Mouse (Mus musculus): ENCODE measurements around the gene Mreg. TPM values are rescaled to one million over a fixed set of nuclear protein-coding genes. Genes with fewer than 3 reads are reported as not detected.
A peak's percentile ranks its signal among the peaks of the same experiment; 100 is the strongest.
"Not testable (repeated sequence)": the region's sequence is repeated elsewhere in the genome, so short reads cannot be mapped to it uniquely, and the experiment has no call there.

The Mreg gene
- total RNA-seq (2018; cell fraction: chromatin; rRNA removed): under 1 TPM in 11 of 26 experiments, not detected in 15; 0.26 to 0.71 (median 0.48) TPM
- total RNA-seq (2018; cell fraction: cytosol; rRNA removed): 1 to 10 TPM in 21 of 26 experiments, under 1 TPM in 5; 0.58 to 3.2 (median 1.2) TPM
- total RNA-seq (2018; cell fraction: nucleus; rRNA removed): 1 to 10 TPM in 15 of 26 experiments, under 1 TPM in 10, not detected in 1; 0.40 to 4.1 (median 1.1) TPM
- 0.31 to 0.81 TPM (median 0.75 TPM) in 3 replicates for polyA plus RNA-seq (2018)

DNA sequence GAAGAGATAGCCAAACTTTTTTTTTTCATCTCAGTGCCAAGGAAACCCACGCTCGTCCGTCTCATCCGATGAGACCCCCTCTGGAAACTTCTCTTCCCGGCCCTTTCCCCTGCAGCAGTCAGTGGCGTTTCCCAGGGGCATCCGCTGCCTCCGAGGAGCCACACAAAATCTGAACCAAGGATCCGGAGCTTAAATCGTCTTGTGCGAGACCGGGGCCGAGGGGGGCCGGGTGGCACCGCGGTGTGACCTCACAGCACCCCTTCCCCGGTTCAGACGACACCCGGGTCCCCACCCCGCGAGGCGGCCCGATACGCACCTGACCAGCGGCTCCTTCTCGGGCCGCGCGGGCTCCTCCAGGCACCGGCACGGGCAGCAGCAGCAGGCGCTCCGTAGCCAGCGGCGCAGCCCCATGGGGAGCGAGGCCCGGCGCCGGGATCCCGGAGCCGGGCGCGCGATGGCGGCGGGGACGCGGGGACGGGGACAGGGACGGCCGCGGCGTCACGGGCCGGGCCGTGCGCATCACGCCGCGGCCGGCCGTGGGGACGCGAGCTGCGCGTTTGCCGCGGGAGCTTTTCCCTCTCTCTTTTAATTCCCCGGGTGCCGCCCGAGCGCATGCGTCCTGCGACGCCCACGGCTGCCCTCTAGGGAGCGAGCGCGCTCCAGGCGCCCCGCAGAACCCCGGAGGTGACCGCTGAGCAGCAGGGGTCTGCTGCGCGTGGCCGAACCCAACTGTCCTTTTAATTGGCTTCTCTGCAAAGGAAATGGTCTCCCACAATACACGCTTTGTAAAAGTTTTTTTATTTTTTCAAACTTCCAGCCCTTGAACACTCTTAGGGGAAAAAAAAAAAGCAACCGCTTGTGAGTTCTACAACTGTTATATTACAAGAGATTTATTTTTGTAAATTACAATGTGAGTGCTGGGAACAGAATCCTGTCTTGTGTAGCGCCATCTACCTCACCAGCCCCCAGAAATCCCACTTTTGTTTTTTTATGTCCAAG is at the start of gene Mreg:
TSS of gene Mreg (minus strand) at position 607 of the 999 bp plus-strand sequence.
- Histone ChIP-seq H3K4me3 (ENCODE audit: inconsistent target) (no peak within 1 kb of the TSS), H3K36me3 (ENCODE audit: inconsistent target) (no peaks in the 10 kb centered on the region), H3K27ac (no peak within 1 kb of the TSS), H3K79me2 (ENCODE audit: inconsistent target) (no peaks in the 10 kb centered on the region)
- 1% methylated on average over 89 of the region's 89 CpGs for whole genome bisulfite sequencing (ENCODE audit: missing documents)

DNA sequence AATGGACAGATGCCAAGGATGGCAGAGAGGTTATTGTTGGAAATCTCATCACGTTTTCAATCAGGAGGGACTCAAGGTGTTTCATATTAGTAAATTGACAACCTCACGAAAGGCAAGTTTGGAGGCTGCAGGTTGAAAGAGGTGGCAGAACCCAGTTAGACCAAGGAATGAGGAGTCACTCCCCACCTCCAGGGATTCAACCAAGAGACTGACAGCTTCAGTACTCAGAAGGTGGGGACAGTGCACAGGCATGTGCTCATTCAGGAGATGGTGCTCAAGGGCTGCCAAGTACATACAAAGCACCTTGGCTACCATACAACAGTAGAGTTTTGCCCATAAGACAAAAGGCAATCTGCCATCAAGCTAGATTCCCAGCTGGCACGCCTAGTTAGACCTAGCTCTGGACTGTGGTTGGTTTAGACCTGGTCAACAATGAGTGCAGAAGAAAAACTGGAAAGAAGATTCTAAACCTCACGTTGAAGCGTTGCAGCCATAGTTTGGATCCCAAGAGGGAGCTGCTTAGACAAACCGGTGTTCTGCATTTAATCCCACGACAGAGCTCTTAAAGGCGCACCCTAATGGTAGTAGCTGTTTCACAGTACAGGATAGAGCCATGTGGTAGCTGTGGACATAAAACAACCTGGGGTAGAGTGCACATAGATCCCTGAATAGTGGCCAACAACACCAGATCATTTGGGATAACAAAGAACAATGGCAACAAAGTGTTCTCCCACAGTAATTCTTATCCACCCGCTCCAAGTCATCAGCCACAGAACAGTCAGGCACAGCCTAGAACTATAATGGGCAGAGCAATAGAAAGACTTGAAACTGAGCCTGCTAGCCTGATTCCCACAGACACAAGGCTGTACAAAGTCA is 44.5 kb upstream of the Mreg start:
- Histone ChIP-seq H3K36me3 (ENCODE audit: inconsistent target) (no peaks in the 10 kb centered on the region), H3K4me3 (ENCODE audit: inconsistent target) (no peak overlapping the region), H3K79me2 (ENCODE audit: inconsistent target) (no peaks in the 10 kb centered on the region), H3K27ac (no peak overlapping the region)
- WGBS (ENCODE audit: missing documents): 91% methylated on average over 9 of the region's 9 CpGs

DNA sequence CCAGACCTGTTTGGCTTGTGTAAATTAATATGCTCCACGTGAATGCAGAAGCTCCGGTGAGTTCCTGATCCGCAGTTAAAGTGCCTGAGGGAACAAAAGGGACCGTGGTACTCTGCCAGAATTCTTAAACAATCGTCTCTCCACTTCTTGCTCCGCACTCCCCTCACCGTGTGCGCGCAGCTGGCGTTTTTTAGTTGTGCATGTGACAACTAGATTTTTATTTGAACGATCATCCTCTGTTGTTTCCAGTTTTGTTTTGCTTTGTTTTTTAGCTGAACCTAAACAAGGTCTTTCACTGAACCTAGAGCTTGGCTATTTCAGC is 43.7 kb upstream of the Mreg start:
- H3K27ac ChIP-seq: no peak overlapping the region
- no peaks in the 10 kb centered on the region for H3K36me3 ChIP-seq (ENCODE audit: inconsistent target)
- H3K79me2 ChIP-seq (ENCODE audit: inconsistent target): no peaks in the 10 kb centered on the region
- 77% methylated on average over 11 of the region's 11 CpGs for WGBS (ENCODE audit: missing documents)
- no peak overlapping the region for H3K4me3 ChIP-seq (ENCODE audit: inconsistent target)

DNA sequence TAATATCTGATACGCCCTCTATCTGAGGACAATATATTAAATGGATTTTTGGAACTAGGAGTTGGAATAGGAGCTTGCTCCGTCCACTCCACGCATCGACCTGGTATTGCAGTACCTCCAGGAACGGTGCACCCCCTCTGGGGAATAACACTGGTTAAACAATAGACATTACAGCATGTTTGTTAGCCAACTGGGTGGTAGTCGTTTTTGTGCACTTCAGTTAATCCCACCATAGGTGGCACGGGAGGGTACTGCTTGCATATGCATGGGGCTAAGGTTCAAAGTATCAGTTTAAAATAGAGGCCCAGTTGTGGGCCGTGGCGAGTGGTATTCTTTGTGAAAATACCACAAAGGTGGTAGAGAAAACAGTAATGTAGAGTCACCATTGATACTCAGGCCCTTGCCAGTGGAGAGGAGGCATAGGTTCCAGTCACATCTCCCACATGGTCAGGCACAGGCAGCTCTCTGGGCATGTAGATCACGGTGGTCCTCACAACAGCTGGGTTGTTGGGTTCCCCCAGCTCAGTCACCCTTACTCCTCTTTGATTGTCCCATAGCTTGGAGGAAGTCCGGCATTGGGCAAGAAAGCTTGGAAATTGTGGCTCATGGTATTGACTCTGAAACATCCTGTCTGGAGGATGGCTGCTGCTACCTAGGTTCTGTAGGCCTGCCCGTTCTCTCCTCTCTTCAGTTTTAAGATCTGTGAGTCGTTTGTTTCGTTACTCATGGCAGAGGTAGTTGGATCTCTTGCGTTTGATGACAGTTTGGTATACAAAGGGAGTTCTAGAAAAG is 43.2 kb upstream of the Mreg start:
- WGBS (ENCODE audit: missing documents): 18% methylated on average over 14 of the region's 15 CpGs
- Histone ChIP-seq H3K27ac (peak overlapping the region; percentile 62), H3K4me3 (ENCODE audit: inconsistent target) (peak overlapping the region; percentile 23; the same call in 1 of the 2 replicates), H3K36me3 (ENCODE audit: inconsistent target) (no peaks in the 10 kb centered on the region), H3K79me2 (ENCODE audit: inconsistent target) (no peaks in the 10 kb centered on the region)

DNA sequence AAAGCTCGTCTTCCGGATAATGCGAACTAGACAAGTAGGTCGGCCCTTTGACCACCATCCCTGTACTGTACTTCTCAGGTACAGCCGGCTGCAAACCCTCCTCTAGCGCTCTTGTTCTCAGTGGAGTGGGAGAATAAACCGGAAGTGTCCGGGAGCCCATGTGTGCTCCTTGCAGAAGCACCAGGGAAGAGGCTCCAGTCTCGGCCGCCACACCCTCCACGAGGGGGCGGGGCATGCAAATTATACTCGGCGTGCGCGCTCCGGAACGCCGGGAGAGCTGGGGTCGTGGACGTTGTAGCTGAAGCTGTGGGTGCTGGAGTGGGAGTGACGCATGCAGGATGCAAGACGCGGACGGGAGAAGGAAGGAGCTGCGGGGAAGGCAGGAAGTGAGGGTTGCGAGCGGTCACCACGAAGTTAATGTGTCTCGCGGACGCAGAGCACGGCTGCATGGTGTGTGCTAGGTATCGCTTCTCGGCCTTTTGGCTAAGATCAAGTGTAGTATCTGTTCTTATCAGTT is 42.5 kb upstream of the Mreg start:
- H3K79me2 ChIP-seq (ENCODE audit: inconsistent target): no peaks in the 10 kb centered on the region
- peak overlapping the region; percentile 62 for H3K27ac ChIP-seq
- H3K36me3 ChIP-seq (ENCODE audit: inconsistent target): no peaks in the 10 kb centered on the region
- H3K4me3 ChIP-seq (ENCODE audit: inconsistent target): peak overlapping the region; percentile 23
- 3% methylated on average over 28 of the region's 35 CpGs for WGBS (ENCODE audit: missing documents)

DNA sequence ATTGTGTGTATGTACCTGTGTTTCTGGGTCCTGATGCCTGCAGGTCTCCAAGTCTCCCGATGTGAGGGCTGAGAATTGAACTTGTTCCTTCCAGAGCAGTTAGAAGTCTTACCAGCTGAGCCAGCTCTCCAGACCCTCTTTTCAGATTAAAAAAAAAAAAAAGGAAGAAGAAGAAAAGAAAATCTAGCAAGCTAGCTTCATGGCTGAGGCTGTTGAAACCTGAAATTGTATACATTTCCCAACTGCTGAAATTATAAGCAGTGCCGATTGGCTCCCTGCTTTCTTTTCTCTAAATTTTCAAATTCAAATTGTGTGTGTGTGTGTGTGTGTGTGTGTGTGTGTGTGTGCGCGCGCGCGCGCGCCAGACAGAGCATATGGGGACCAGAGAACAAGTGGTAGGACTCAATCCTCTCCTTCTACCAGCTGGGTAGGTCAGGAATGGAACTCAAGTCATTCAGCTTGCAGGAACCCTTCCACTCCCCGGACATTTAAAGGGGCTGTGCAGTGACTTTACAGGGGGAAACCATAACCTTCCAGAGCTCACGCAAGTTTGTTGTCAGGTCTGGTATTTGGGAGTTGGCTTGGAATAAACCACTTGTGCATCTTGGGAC is 41.9 kb upstream of the Mreg start:
- H3K4me3 ChIP-seq (ENCODE audit: inconsistent target): peak overlapping the region; percentile 23
- no peaks in the 10 kb centered on the region for H3K79me2 ChIP-seq (ENCODE audit: inconsistent target)
- 24% methylated on average over 11 of the region's 11 CpGs for WGBS (ENCODE audit: missing documents)
- H3K36me3 ChIP-seq (ENCODE audit: inconsistent target): no peaks in the 10 kb centered on the region
- no peak overlapping the region for H3K27ac ChIP-seq

DNA sequence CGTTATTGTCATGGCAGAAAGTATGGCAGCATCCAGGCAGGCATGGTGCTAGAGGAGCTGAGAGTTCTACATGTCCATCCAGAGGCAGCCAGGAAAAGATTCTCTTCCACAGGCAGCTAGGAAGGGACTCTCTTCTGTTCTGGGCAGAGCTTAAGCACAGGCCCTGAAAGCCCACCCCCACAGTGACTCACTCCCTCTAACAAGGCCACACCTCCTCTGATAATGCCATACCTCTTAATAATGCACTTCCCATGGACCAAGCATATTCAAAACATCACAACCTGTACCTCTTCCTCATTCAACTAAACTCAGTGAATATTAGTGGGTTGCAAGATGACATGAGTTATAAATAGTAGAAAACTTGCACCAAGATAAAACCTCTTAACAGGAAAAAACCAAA is 39.7 kb upstream of the Mreg start:
- no peak overlapping the region for H3K27ac ChIP-seq
- no peak overlapping the region for H3K4me3 ChIP-seq (ENCODE audit: inconsistent target)
- H3K36me3 ChIP-seq (ENCODE audit: inconsistent target): no peaks in the 10 kb centered on the region
- 100% methylated on average over 1 of the region's 1 CpGs for WGBS (ENCODE audit: missing documents)
- no peaks in the 10 kb centered on the region for H3K79me2 ChIP-seq (ENCODE audit: inconsistent target)

DNA sequence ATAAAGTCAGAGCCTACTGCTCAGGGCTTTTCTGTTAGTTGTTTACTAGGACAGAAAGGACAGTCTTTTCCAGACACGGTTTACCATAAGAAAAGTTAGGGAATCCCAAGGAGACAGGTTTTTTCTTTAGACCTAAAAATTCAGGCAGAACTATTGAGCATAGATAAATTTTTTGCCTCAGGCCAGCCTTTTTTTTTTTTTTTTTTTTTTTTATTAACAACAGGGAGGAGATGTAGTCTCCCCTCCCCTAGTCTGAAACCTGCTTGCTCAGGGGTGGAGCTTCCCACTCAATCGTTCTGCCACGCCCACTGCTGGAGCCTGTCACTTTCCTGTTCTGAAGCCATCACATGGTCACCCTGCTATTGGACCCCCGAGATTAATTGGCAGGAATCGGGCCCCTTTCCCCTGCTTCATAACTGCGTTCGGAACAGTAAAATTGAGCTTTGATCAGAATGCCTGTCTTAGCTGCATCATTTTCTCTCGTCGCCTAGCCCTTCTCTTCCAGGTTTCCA is 36.2 kb upstream of the Mreg start:
- H3K4me3 ChIP-seq (ENCODE audit: inconsistent target); H3K36me3 ChIP-seq (ENCODE audit: inconsistent target); H3K79me2 ChIP-seq (ENCODE audit: inconsistent target); H3K27ac ChIP-seq: not testable (repeated sequence)
- 82% methylated on average over 9 of the region's 9 CpGs for WGBS (ENCODE audit: missing documents)

DNA sequence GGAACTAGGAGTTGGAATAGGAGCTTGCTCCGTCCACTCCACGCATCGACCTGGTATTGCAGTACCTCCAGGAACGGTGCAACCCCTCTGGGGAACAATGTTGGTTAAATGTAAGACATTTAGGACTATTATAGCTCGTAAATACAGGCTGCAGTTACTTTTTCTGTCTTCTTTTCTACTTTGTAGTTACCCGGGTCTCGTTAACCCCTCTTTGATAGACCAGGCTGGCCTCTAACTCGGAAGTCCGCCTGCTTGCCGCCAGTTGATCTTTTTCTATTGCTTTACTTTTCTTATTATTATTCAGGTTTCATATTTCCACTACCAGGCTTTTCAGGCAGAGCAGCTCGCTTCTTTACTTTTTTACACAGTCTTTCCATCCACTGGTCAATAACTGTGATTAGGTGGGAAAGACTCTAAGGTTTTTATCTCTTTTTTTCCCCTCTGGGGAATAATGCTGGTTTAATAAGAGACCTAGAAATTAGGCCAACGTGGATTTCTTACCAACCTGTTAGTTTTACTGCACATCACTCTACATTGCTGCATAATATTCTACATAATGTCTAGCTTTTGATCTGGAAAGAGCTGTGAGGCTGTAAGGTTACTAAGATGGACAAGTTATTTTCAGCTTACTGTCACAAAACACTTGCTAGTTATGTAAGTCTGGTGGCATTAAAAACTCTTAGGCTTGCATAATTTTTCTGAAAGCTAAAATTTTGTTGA is 32.4 kb upstream of the Mreg start:
- H3K36me3 ChIP-seq (ENCODE audit: inconsistent target): no peaks in the 10 kb centered on the region
- peak overlapping the region; percentile 86 for H3K27ac ChIP-seq
- peak overlapping the region; percentile 13; the same call in 1 of the 2 replicates for H3K4me3 ChIP-seq (ENCODE audit: inconsistent target)
- WGBS (ENCODE audit: missing documents): 5% methylated on average over 12 of the region's 12 CpGs
- no peaks in the 10 kb centered on the region for H3K79me2 ChIP-seq (ENCODE audit: inconsistent target)

DNA sequence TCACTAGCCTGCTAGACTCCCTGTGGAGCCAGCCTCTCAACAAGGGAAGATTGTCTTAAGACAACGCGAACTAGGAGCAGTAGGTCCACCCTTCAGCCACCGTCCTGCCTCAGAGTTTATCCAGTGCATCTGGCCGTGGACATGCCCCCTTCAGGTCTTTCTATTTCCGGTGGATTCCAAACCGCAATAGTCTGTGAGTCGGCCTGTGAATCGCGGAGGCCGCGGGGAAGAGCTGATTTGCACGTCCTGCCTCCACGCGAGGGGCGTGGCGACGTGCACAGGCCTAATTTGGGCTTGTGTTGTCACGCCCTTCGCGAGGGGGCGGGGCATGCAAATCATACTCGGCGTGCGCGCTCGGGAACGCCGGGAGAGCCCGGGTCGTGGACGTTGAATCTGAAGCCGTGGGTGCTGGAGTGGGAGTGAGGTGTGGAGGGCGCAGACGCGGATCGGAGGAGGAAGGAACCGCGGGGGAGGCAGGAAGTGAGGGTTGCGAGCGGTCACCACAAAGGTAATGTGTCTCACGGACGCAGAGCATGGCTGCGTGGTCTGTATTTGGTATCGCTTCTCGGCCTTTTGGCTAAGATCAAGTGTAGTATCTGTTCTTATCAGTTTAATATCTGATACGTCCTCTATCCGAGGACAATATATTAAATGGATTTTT is 31.7 kb upstream of the Mreg start:
- Histone ChIP-seq H3K79me2 (ENCODE audit: inconsistent target) (no peaks in the 10 kb centered on the region), H3K4me3 (ENCODE audit: inconsistent target) (peak overlapping the region; percentile 13; the same call in 1 of the 2 replicates), H3K27ac (peak overlapping the region; percentile 86), H3K36me3 (ENCODE audit: inconsistent target) (no peaks in the 10 kb centered on the region)
- WGBS (ENCODE audit: missing documents): 3% methylated on average over 44 of the region's 47 CpGs

DNA sequence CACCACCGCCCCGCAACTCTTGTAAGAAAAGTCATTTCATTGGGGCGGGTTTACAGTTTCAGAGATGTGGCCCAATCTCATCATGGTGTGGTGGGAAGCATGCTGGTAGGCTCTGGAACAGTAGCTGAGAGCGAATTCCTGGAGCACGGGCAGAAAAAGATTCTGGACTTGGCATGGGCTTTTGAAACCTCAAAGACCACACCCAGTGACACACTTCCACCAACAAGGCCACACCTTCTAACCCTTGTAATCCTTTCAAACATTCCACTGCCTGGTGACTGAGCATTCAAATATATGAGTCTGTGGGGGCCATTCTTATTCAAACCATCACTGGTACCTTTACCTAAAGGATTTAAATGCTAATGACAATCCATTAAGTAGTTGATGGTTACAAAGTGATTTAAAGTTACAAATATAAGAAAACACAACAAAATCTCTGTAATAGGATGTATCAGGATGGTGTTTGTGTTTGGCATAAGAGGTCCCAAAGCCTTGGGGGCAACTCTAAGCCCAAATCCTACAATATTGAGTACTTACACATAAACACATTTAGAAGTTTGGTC is 30.6 kb upstream of the Mreg start:
- H3K27ac ChIP-seq: no peak overlapping the region
- H3K79me2 ChIP-seq (ENCODE audit: inconsistent target): no peaks in the 10 kb centered on the region
- H3K4me3 ChIP-seq (ENCODE audit: inconsistent target): no peak overlapping the region
- no peaks in the 10 kb centered on the region for H3K36me3 ChIP-seq (ENCODE audit: inconsistent target)
- 87% methylated on average over 5 of the region's 5 CpGs for WGBS (ENCODE audit: missing documents)

DNA sequence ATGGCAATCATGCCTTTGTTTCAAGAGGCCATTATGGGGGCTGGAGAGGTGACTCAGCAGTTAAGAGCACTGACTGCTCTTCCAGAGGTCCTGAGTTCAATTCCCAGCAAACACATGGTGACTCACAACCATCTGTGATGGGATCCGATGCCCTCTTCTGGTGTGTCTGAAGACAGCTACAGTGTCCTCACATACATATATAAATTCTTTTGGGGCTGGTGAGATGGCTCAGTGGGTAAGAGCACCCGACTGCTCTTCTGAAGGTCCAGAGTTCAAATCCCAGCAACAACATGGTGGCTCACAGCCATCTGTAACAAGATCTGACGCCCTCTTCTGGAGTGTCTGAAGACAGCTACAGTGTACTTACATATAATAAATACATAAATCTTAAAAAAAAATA is 27.0 kb upstream of the Mreg start:
- H3K36me3 ChIP-seq (ENCODE audit: inconsistent target); H3K79me2 ChIP-seq (ENCODE audit: inconsistent target); H3K4me3 ChIP-seq (ENCODE audit: inconsistent target); H3K27ac ChIP-seq: not testable (repeated sequence)
- WGBS (ENCODE audit: missing documents): 93% methylated on average over 3 of the region's 3 CpGs

Measured in macrophage (primary cell).